ENCODE assay signal across 11 mouse cellular contexts in the genomic region with DNA sequence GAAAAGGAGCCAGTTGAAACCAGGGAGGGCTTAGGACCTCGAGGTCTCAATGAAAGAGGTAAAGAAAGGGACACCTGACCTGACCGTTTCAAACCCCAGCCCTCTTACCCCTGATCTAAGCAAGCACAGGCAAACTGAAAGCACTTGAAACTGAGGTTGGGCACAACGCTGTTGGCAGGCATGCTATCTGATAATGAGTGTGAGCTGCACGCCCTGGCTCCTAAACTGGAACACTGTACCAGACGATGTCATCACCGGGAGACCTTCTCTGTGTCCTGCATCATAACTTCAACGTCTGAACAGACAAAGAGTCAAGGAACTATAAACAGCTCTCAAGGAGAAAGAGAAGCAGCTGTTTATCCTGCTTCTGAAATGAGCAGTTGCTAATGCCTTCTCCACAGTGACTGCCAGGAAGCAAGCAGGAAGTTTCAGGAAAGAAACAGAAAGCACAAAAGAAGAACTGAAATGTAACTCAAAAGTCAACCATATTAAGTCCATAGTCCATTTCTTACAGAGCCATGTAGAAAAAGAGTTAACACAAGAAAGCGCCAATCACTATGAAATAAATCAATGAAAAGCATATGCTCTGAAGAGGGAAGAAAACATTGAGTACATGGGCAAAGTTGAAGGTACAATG.
DNase-seq lines count a peak whose midpoint lies in the region; ATAC-seq lines count a peak whose summit lies in the region.
"Had no signal": no experiment of that assay in that cellular context is flagged by ENCODE, and none has a peak within 500 bp of the region (broad histone marks: within the 10 kb centered on the region; RNA-seq: fewer than 3 reads in every experiment).

No protein-coding gene starts in this region.

- WGBS in kidney, embryonic 16.5 days: 35% methylated on average over 8 of the region's 8 CpGs
- WGBS in intestine, embryonic 16.5 days: 16% methylated on average over 8 of the region's 8 CpGs

- no peak for ATAC-seq in kidney, embryonic 16.5 days (ENCODE audit: low FRiP score, low TSS enrichment)
- peak; percentile 69 for ATAC-seq in erythroblast, adult 5-6 weeks (replicated peaks; ENCODE audit: low FRiP score, poor library complexity, severe bottlenecking)
- peak; percentile 82 for ATAC-seq in intestine, embryonic 16.5 days
- peak; percentile 98 for ATAC-seq in megakaryocyte-erythroid progenitor cell, adult 5-6 weeks (replicated peaks; ENCODE audit: low FRiP score, low TSS enrichment, poor library complexity, severe bottlenecking)
- ATAC-seq in activated CD4-positive, CD25-positive, alpha-beta regulatory T cell, adult 4 months: no peak
- ATAC-seq: inflammation-experienced regulatory T-cells, adult 6 months had no signal

- no peaks in the 10 kb centered on the region for H3K36me3 ChIP-seq in kidney, embryonic 16.5 days (ENCODE audit: insufficient read depth, low read length)
- H3K36me3 ChIP-seq in intestine, embryonic 16.5 days (ENCODE audit: control insufficient read depth, insufficient read depth, low read length): no peaks in the 10 kb centered on the region
- H3K36me3 ChIP-seq: limb, embryonic 15.5 days had no signal

- H3K27me3 ChIP-seq in kidney, embryonic 16.5 days (ENCODE audit: insufficient read depth, low read length): no peaks in the 10 kb centered on the region
- H3K27me3 ChIP-seq in intestine, embryonic 16.5 days (replicated peaks; ENCODE audit: control insufficient read depth, insufficient read depth, low read length): no peaks in the 10 kb centered on the region
- H3K27me3 ChIP-seq: limb, embryonic 15.5 days had no signal

- no peaks in the 10 kb centered on the region for H3K9me3 ChIP-seq in kidney, embryonic 16.5 days (ENCODE audit: low read length)
- no peaks in the 10 kb centered on the region for H3K9me3 ChIP-seq in intestine, embryonic 16.5 days (ENCODE audit: control insufficient read depth, low read length)
- H3K9me3 ChIP-seq: limb, embryonic 15.5 days had no signal

- H3K27ac ChIP-seq in kidney, embryonic 16.5 days (ENCODE audit: low read length): no peak overlapping the region
- peak overlapping the region; percentile 57; the same call in 1 of the 2 replicates for H3K27ac ChIP-seq in intestine, embryonic 16.5 days (ENCODE audit: low read length)
- H3K27ac ChIP-seq: limb, embryonic 15.5 days had no signal

- DNase-seq in kidney, postnatal 25 days: no peak
- no peak for DNase-seq in spleen, postnatal 4 days (ENCODE audit: low spot score in 2 of 2)
- DNase-seq in layer of hippocampus, postnatal 10 days (ENCODE audit: low spot score in 2 of 2): no peak
- DNase-seq: thymus, postnatal 14 days had no signal

- no peak overlapping the region for H3K9ac ChIP-seq in kidney, embryonic 16.5 days (replicated peaks; ENCODE audit: low read length)
- H3K9ac ChIP-seq in intestine, embryonic 16.5 days (ENCODE audit: low read depth, low read length): no peak overlapping the region
- H3K9ac ChIP-seq: limb, embryonic 15.5 days had no signal

- peak overlapping the region; percentile 21; the same call in 1 of the 2 replicates for H3K4me2 ChIP-seq in kidney, embryonic 16.5 days (replicated peaks; ENCODE audit: low read depth, low read length)
- peak overlapping the region; percentile 46 for H3K4me2 ChIP-seq in intestine, embryonic 16.5 days (ENCODE audit: low read depth, low read length)
- H3K4me2 ChIP-seq: limb, embryonic 15.5 days had no signal

- no peaks in the 10 kb centered on the region for H3K4me1 ChIP-seq in kidney, embryonic 16.5 days (ENCODE audit: insufficient read depth, low read length)
- H3K4me1 ChIP-seq in intestine, embryonic 16.5 days (ENCODE audit: control insufficient read depth, insufficient read depth, low read length): peaks cover 6% of the 10 kb centered on the region
- H3K4me1 ChIP-seq: limb, embryonic 15.5 days had no signal

- H3K4me3 ChIP-seq in kidney, embryonic 16.5 days (ENCODE audit: low read length): no peak overlapping the region
- H3K4me3 ChIP-seq in intestine, embryonic 16.5 days (ENCODE audit: low read length): peak overlapping the region; percentile 17
- H3K4me3 ChIP-seq: limb, embryonic 15.5 days had no signal

Comparison
In these comparisons a context has a peak if more than half of its experiments do, and no peak if none do; other contexts are left out.
1. ATAC-seq: peak in erythroblast, adult 5-6 weeks (single experiment), intestine, embryonic 16.5 days (single experiment) and megakaryocyte-erythroid progenitor cell, adult 5-6 weeks (single experiment); none in kidney, embryonic 16.5 days (single experiment) and activated CD4-positive, CD25-positive, alpha-beta regulatory T cell, adult 4 months (single experiment).